Mouse (Mus musculus) v-Abl transformed pro-B cells (cell line): ENCODE measurements around the gene Arhgap19.

Experiments used
- in situ Hi-C, 2 experiments: fragments of 400-800 bp; cut with MboI; formaldehyde crosslinking; loops; one replicate each; pipeline ENCODE4 v1.15.1; 2025; ENCODE audit not compliant: unreplicated experiment in 2 of 2

The Arhgap19 gene

DNA sequence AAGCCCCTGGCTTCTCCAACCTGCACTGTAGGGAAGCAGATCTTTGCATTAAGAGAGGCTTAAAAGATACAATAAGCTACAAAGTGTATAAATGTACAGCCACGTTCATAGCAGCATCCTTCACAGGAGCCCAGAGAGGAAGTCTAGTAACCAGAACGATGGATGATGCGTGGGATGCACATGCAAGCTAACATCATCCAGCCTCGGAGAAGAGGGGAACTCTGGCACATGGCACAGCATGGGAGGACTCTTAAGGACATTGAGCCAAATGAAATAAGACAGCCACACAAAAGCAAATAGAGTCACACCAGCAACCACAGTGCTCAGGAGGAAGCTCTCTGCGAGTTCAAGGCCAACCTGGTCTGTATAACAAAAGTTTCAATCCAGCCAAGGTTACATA lies 42.6 kb downstream of the Arhgap19 start:
- in situ Hi-C loops, result loop anchor here in 1 of 2 experiments (5.0 kb wide), 1 partner anchor 102 kb away; no protein-coding TSS in a partner anchor

GRCm38 (mm10) chr19:41754760-41755159 lies 47.1 kb downstream of the Arhgap19 start:
- in situ Hi-C loops, result loop anchor here in 1 of 2 experiments (5.0 kb wide), 1 partner anchor 97 kb away; no protein-coding TSS in a partner anchor

- in situ Hi-C loops, result no loop called here
Observed at GRCm38 (mm10) chr19:41751906-41752305, 49.9 kb downstream of the Arhgap19 start.

- in situ Hi-C loops, result no loop called here
Observed at GRCm38 (mm10) chr19:41747436-41747835, 54.4 kb downstream of the Arhgap19 start.

DNA sequence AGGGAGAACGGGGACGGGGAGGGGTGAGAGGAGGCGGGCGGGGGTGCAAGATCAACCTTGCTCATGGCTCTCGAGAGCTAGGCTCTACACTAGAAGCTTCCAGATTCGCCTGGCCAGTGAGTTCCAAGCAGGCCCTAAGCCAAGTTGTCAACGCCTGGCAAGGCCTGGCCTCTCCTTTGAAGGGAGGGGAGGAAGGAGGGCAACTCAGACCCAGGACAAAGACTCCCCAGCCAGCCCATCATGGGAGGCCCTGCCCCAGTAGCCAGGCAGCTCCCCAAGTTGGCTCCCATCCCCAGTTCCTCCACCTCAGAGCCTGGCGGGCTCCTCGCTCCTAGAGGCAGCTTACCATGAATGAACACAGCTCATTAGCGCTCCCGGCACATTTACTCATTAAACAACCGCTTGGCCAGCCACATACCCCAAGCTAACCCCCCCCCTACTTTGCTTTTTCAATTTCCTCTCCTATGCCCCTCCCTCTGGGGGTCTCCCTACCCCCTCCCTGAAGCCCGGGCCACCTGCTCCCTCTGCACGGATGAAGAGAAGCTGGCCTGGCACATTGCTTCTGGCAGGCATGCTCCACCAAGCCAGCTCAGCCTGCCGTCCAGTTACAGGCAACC lies 55.8 kb downstream of the Arhgap19 start:
- in situ Hi-C loops, result no loop called here

GRCm38 (mm10) chr19:41743396-41743795 lies 58.5 kb downstream of the Arhgap19 start, which contains the start of gene Slit1:
Gene Slit1, minus strand, starts transcription at chr19:41743665.
- in situ Hi-C loops, result no loop called here

DNA sequence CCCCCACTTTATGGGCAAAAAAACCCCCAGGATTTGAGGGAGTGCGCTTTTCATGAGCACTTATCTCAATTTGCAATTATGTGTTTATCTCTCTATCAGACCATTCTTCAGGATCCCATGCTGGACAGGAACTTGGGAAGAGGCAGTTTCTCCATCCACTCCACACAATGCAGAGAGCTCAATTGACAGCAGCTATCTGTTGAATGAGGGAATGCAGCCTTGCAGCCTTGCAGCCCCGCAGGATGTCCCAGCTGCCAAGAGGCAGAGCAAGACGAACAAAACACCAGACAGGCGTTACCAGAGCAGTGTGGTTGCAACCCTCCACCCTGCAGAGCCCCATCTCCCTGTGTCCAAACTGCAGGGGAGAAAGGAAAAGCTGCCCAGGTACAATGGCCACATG lies 63.0 kb downstream of the Arhgap19 start:
- in situ Hi-C loops, result no loop called here

DNA sequence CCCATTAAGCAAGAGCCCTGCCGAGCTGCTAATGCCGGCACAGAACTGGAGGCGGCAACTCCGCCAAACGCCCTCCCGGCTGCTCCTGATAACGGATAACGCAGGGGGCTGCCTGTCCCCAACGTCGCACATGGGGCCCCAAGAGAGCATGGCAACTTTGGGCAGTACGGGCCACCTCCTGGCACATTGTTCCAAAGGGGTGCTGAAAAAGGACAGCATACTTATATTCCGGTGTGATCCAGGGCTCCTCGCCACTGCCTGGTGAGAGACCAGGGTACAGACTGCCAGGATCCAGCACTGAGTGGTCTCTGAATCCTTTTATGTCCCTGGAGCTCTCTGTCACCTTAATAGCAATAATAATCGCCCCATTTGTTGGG lies 63.4 kb downstream of the Arhgap19 start:
- in situ Hi-C loops, result no loop called here

DNA sequence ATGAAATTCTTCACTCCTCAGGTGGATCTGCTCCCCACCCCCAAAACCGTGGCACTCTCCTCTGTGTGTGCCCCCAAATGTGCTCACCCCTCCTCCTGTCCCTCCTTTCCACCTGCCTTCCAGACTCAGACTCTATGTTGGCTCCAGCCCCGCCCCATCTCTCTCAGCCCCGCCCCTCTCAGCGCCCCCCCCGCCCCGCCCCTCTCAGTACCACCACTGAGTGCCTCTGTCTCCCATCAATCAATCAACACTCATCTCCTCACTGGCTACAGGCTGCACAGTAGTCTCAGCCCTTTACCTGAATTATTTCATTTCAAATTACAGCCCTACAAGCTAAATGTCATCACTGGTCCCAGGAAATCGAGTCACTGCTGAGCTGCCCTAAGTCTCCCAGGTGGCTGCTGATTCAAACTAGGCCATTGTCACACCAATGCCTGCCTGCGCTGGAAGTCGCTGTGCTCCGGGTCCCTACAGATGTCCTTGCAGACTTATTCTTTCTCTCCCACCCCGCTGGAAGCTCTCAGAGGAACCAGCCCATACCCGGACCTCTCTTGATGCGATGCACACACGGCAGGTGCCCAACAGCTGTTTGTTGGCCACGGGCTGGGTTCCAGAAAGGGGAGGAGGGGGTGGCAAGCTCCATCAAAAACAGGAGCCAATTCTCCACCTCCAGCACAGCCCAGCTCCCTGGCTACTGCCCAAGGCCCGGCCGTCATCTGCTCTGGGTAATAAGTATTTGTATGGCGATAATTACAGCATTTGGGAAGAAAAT lies 64.0 kb downstream of the Arhgap19 start:
- in situ Hi-C loops, result no loop called here

- in situ Hi-C loops, result no loop called here
Observed at GRCm38 (mm10) chr19:41734685-41735084, 67.2 kb downstream of the Arhgap19 start.

- in situ Hi-C loops, result no loop called here
Observed at GRCm38 (mm10) chr19:41725491-41725890, 76.4 kb downstream of the Arhgap19 start.

GRCm38 (mm10) chr19:41724831-41725470 lies 76.9 kb downstream of the Arhgap19 start:
- in situ Hi-C loops, result no loop called here

DNA sequence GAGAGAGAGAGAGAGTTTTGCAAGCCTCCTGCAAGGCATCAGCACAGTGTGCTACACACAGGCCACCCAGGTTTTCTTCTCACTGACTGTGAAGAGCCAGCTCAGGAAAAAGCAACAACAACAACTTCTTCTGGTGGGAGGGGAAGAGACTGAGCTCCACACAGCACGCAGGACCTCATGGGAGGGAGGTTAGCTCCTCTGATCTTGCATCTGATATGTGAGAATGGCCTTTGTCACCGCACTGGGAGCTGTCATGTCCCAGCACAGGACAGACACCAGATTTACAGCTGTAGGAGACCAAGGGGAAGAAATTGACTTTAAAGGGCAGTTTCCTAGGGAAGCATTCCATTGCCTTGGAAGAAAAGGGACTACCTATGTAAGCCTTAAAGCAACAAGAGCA lies 78.5 kb downstream of the Arhgap19 start:
- in situ Hi-C loops, result no loop called here

DNA sequence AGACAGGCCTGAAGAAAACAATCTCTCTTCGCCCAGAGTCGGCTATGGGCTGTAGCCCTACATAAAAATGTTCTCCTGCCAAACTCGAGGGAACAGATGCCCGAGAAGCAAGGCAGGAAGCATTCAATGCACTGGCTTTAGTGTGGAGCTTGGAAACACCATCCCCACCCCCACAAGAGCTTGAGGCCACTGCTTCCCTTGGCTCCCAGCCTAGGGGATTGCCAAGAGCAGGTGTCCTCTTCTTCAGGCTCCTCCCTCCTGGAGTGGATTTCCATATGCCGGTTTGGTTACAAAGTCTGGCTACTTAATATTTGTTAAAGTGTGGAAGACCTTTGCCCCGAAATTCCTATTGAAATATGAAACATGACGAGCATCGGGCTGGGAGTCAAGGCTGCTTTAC lies 82.4 kb downstream of the Arhgap19 start:
- in situ Hi-C loops, result no loop called here
